Mouse (Mus musculus): ENCODE measurements around the gene Plscr3. TPM values are rescaled to one million over a fixed set of nuclear protein-coding genes. Genes with fewer than 3 reads are reported as not detected.

Plscr3 gene
- total RNA-seq, 2 experiments from 2014 or later = 16.5 to 22.4 TPM

- peak; percentile 93 for DNase-seq
- intact Hi-C loops (cut with DNase I; ENCODE audit: low total_unique reads) = no loop called here
Measured at GRCm38 (mm10) chr11:69880853-69881603, 34.9 kb downstream of the Plscr3 start, which contains the start of gene Kctd11. TSS of gene Kctd11 (minus strand) at chr11:69881406.

GRCm38 (mm10) chr11:69881787-69882670 lies 35.9 kb downstream of the Plscr3 start:
- intact Hi-C loops (cut with DNase I; ENCODE audit: low total_unique reads) = no loop called here

GRCm38 (mm10) chr11:69883066-69883465 lies 36.9 kb downstream of the Plscr3 start:
- DNase-seq = no peak
- intact Hi-C loops (cut with DNase I; ENCODE audit: low total_unique reads) = no loop called here

More at GRCm38 (mm10) chr11:69881787-69882670, 35.9 kb downstream of the Plscr3 start:
- DNase-seq = no peak

- DNase-seq = no peak
- intact Hi-C loops (cut with DNase I; ENCODE audit: low total_unique reads) = no loop called here
Measured at GRCm38 (mm10) chr11:69883527-69884151, 37.5 kb downstream of the Plscr3 start.

GRCm38 (mm10) chr11:69884240-69884639 lies 38.1 kb downstream of the Plscr3 start:
- DNase-seq = no peak
- intact Hi-C loops (cut with DNase I; ENCODE audit: low total_unique reads) = no loop called here

GRCm38 (mm10) chr11:69884663-69885062 lies 38.5 kb downstream of the Plscr3 start:
- DNase-seq = no peak
- intact Hi-C loops (cut with DNase I; ENCODE audit: low total_unique reads) = no loop called here

GRCm38 (mm10) chr11:69886907-69887635 lies 40.9 kb downstream of the Plscr3 start:
- intact Hi-C loops (cut with DNase I; ENCODE audit: low total_unique reads) = no loop called here
- DNase-seq = no peak

- intact Hi-C loops (cut with DNase I; ENCODE audit: low total_unique reads) = loop anchor here (10.0 kb wide), 1 partner anchor 47 kb away; the partner anchor contains the start of gene Plscr3
Measured at GRCm38 (mm10) chr11:69891482-69891881, 45.3 kb downstream of the Plscr3 start.

GRCm38 (mm10) chr11:69894671-69895070 lies 48.5 kb downstream of the Plscr3 start:
- intact Hi-C loops (cut with DNase I; ENCODE audit: low total_unique reads) = loop anchor here (10.0 kb wide), 1 partner anchor 50 kb away; the partner anchor contains the start of gene Plscr3
- no peak for DNase-seq

More at GRCm38 (mm10) chr11:69891482-69891881, 45.3 kb downstream of the Plscr3 start:
- no peak for DNase-seq

- no peak for DNase-seq
- intact Hi-C loops (cut with DNase I; ENCODE audit: low total_unique reads) = loop anchor here (10.0 kb wide), 1 partner anchor 50 kb away; the partner anchor contains the start of gene Plscr3
Measured at GRCm38 (mm10) chr11:69895291-69895690, 49.1 kb downstream of the Plscr3 start, which contains the start of gene Acap1. TSS of gene Acap1 (minus strand) at chr11:69895539.

GRCm38 (mm10) chr11:69899870-69900269 lies 53.7 kb downstream of the Plscr3 start:
- intact Hi-C loops (cut with DNase I; ENCODE audit: low total_unique reads) = loop anchor here (10.0 kb wide), 1 partner anchor 55 kb away; the partner anchor contains the start of gene Plscr3
- no peak for DNase-seq

GRCm38 (mm10) chr11:69900471-69901405 lies 54.6 kb downstream of the Plscr3 start, which contains the start of the genes 2810408A11Rik and Neurl4:
TSS of gene 2810408A11Rik (minus strand) at chr11:69900987.
TSS of gene Neurl4 (plus strand) at chr11:69901072.
- intact Hi-C loops (cut with DNase I; ENCODE audit: low total_unique reads) = no loop called here

GRCm38 (mm10) chr11:69901406-69901846 lies 55.2 kb downstream of the Plscr3 start:
- intact Hi-C loops (cut with DNase I; ENCODE audit: low total_unique reads) = no loop called here
- peak; percentile 96 for DNase-seq

More at GRCm38 (mm10) chr11:69900471-69901405, 54.6 kb downstream of the Plscr3 start, which contains the start of the genes 2810408A11Rik and Neurl4:
- peak; percentile 87 for DNase-seq

Small RNA genes within 50 kb of the gene (microRNA-seq; reads per million reads assigned to microRNA genes)
- gene Mir6924 = 0 reads per million in 2 experiments

Other genes with a start within 250 kb of the Plscr3 start
- 100 to 1,000 TPM; 384 to 403 TPM for gene Atp1b2, start 240.4 kb upstream of the Plscr3 start, total RNA-seq (2021)
- gene Shbg, start 228.5 kb upstream of the Plscr3 start, total RNA-seq (2021) = under 1 TPM; 0.38 to 0.47 TPM
- gene Sat2, start 224.4 kb upstream of the Plscr3 start, total RNA-seq (2021) = 1 to 10 TPM; 4.9 to 5.0 TPM
- 10 to 100 TPM; 55.3 to 66.5 TPM for gene Fxr2, start 213.4 kb upstream of the Plscr3 start, total RNA-seq (2021)
- not detected for gene Sox15, start 191.1 kb upstream of the Plscr3 start, total RNA-seq (2021)
- gene Mpdu1, start 183.7 kb upstream of the Plscr3 start, total RNA-seq (2021) = 10 to 100 TPM; 11.8 to 12.1 TPM
- 1 to 10 TPM; 4.0 to 4.6 TPM for gene Cd68, start 180.2 kb upstream of the Plscr3 start, total RNA-seq (2021)
- gene Eif4a1, start 174.0 kb upstream of the Plscr3 start, total RNA-seq (2021) = 100 to 1,000 TPM; 141 to 170 TPM
- 10 to 100 TPM; 22.4 to 23.2 TPM for gene Senp3, start 164.3 kb upstream of the Plscr3 start, total RNA-seq (2021)
- 1 to 10 TPM; 1.3 to 1.8 TPM for gene Tnfsf13, start 160.6 kb upstream of the Plscr3 start, total RNA-seq (2021)
- 10 to 100 TPM; 14.0 to 14.8 TPM for gene Tnfsf12, start 150.5 kb upstream of the Plscr3 start, total RNA-seq (2021)
- gene Tnfsfm13, start 150.3 kb upstream of the Plscr3 start, total RNA-seq (2021) = 1 to 10 TPM; 2.2 to 3.0 TPM
- gene Polr2a, start 87.7 kb upstream of the Plscr3 start, total RNA-seq (2021) = 10 to 100 TPM; 36.4 to 39.1 TPM
- gene Slc35g3, start 84.4 kb upstream of the Plscr3 start, total RNA-seq (2021) = not detected
- 10 to 100 TPM; 18.2 to 21.3 TPM for gene Zbtb4, start 80.5 kb upstream of the Plscr3 start, total RNA-seq (2021)
- gene Chrnb1, start 50.4 kb upstream of the Plscr3 start, total RNA-seq (2021) = 10 to 100 TPM; 75.5 to 80.7 TPM
- 1 to 10 TPM; 6.6 to 8.0 TPM for gene Fgf11, start 44.5 kb upstream of the Plscr3 start, total RNA-seq (2021)
- under 1 TPM; 0.16 to 0.27 TPM for gene Tmem102, start 40.8 kb upstream of the Plscr3 start, total RNA-seq (2021)
- not detected for gene Gm39566, start 31.1 kb upstream of the Plscr3 start, total RNA-seq (2021)
- gene Spem2, start 27.9 kb upstream of the Plscr3 start, total RNA-seq (2021) = not detected
- gene Spem1, start 24.2 kb upstream of the Plscr3 start, total RNA-seq (2021) = not detected
- gene Nlgn2, start 8.6 kb upstream of the Plscr3 start, total RNA-seq (2021) = 1 to 10 TPM; 6.8 to 7.4 TPM
- gene Tmem256, start 7.9 kb upstream of the Plscr3 start, total RNA-seq (2021) = 100 to 1,000 TPM; 104 to 108 TPM
- gene Tnk1, start 12.4 kb downstream of the Plscr3 start, total RNA-seq (2021) = under 1 TPM in 1 of 2 experiments, not detected in 1; 0.10 TPM
- gene Tmem95, start 31.6 kb downstream of the Plscr3 start, total RNA-seq (2021) = not detected
- gene Kctd11, start 35.0 kb downstream of the Plscr3 start, total RNA-seq (2021) = 1 to 10 TPM; 2.0 TPM
- under 1 TPM; 0.33 to 0.55 TPM for gene Acap1, start 49.2 kb downstream of the Plscr3 start, total RNA-seq (2021)
- gene 2810408A11Rik, start 54.6 kb downstream of the Plscr3 start, total RNA-seq (2021) = under 1 TPM; 0.62 to 0.84 TPM
- gene Neurl4, start 54.7 kb downstream of the Plscr3 start, total RNA-seq (2021) = 10 to 100 TPM; 27.2 to 29.1 TPM
- gene Gps2, start 67.5 kb downstream of the Plscr3 start, total RNA-seq (2021) = 10 to 100 TPM; 21.8 to 24.2 TPM
- gene Eif5a, start 75.6 kb downstream of the Plscr3 start, total RNA-seq (2021) = 100 to 1,000 TPM; 567 to 637 TPM
- 1 to 10 TPM; 2.1 to 4.3 TPM for gene Ybx2, start 89.4 kb downstream of the Plscr3 start, total RNA-seq (2021)
- 100 to 1,000 TPM; 158 to 236 TPM for gene Slc2a4, start 101.8 kb downstream of the Plscr3 start, total RNA-seq (2021)
- under 1 TPM in 1 of 2 experiments, not detected in 1; 0.72 TPM for gene Cldn7, start 118.4 kb downstream of the Plscr3 start, total RNA-seq (2021)
- 100 to 1,000 TPM; 185 to 209 TPM for gene Ctdnep1, start 134.8 kb downstream of the Plscr3 start, total RNA-seq (2021)
- 10 to 100 TPM; 43.0 to 52.9 TPM for gene Elp5, start 136.1 kb downstream of the Plscr3 start, total RNA-seq (2021)
- gene Gabarap, start 144.8 kb downstream of the Plscr3 start, total RNA-seq (2021) = 100 to 1,000 TPM; 170 to 180 TPM
- gene Phf23, start 149.4 kb downstream of the Plscr3 start, total RNA-seq (2021) = 10 to 100 TPM; 20.4 to 20.7 TPM
- 1 to 10 TPM; 5.1 to 7.8 TPM for gene Dvl2, start 154.2 kb downstream of the Plscr3 start, total RNA-seq (2021)
- gene Acadvl, start 169.0 kb downstream of the Plscr3 start, total RNA-seq (2021) = 100 to 1,000 TPM; 266 to 408 TPM
- gene Dlg4, start 170.6 kb downstream of the Plscr3 start, total RNA-seq (2021) = 1 to 10 TPM; 8.7 to 9.2 TPM
- gene Asgr1, start 207.7 kb downstream of the Plscr3 start, total RNA-seq (2021) = not detected
- not detected for gene Asgr2, start 246.3 kb downstream of the Plscr3 start, total RNA-seq (2021)